Mouse (Mus musculus) myocyte (in vitro differentiated cells): Measurements from ENCODE around the gene Hsd17b14. TPM values are rescaled to one million over a fixed set of nuclear protein-coding genes. Genes with fewer than 3 reads are reported as not detected.

Experiments used
- H3K27me3 ChIP-seq: one replicate; pipeline ENCODE4 v1.6.1; 2011; ENCODE audit not compliant: control insufficient read depth, insufficient read depth, insufficient read length
- H3K36me3 ChIP-seq: one replicate; pipeline ENCODE4 v1.6.1; 2011; ENCODE audit not compliant: control insufficient read depth, insufficient read depth
- H3K4me2 ChIP-seq: one replicate; pipeline ENCODE4 v1.6.1; 2011; ENCODE audit warnings: low read depth, control low read depth
- H3K4me3 ChIP-seq: one replicate; pipeline ENCODE4 v1.5.1; 2011; ENCODE audit warnings: mild to moderate bottlenecking, control low read depth, moderate library complexity
- H3K79me2 ChIP-seq: one replicate; pipeline ENCODE4 v1.6.1; 2011; ENCODE audit not compliant: control insufficient read depth, insufficient read depth
- H3ac ChIP-seq: one replicate; pipeline ENCODE4 v1.6.1; 2011; ENCODE audit not compliant: control insufficient read depth, insufficient read length
- CEBPB ChIP-seq: IDR thresholded peaks from 2 replicates; pipeline ENCODE4 v1.6.1; 2011; ENCODE audit warnings: mild to moderate bottlenecking, moderate library complexity; ENCODE audit not compliant: poor library complexity, insufficient read depth, severe bottlenecking
- E2F4 ChIP-seq: IDR thresholded peaks from one replicate; pipeline ENCODE4 v1.6.1; 2011; ENCODE audit warnings: mild to moderate bottlenecking, control low read depth, moderate library complexity; ENCODE audit not compliant: insufficient read depth
- MAX ChIP-seq: IDR thresholded peaks from one replicate; pipeline ENCODE4 v1.6.1; 2011; ENCODE audit warnings: low read depth, mild to moderate bottlenecking, control low read depth
- MYOD1 ChIP-seq, 3 experiments: IDR thresholded peaks; one replicate each; pipeline ENCODE4 v1.6.1; 2011; ENCODE audit warnings: control low read depth in 2 of 3, low read depth in 2 of 3, mild to moderate bottlenecking in 2 of 3, moderate library complexity in 1 of 3; ENCODE audit not compliant: insufficient read length in 2 of 3, control insufficient read depth in 1 of 3
- MYOG ChIP-seq, 3 experiments: IDR thresholded peaks; one replicate each; pipeline ENCODE4 v1.6.1; 2011; ENCODE audit warnings: control low read depth in 2 of 3, low read depth in 2 of 3, mild to moderate bottlenecking in 2 of 3; ENCODE audit not compliant: insufficient read length in 2 of 3, control insufficient read depth in 1 of 3, insufficient read depth in 1 of 3
- POLR2A ChIP-seq: IDR thresholded peaks from one replicate; pipeline ENCODE4 v1.6.1; 2011; ENCODE audit warnings: low read depth, mild to moderate bottlenecking, control low read depth, moderate library complexity; ENCODE audit not compliant: insufficient read length
- POLR2AphosphoS2 ChIP-seq: IDR thresholded peaks from one replicate; pipeline ENCODE4 v1.6.1; 2011; ENCODE audit warnings: low read depth, control low read depth; ENCODE audit not compliant: insufficient read length
- REST ChIP-seq: IDR thresholded peaks from one replicate; pipeline ENCODE4 v1.6.1; 2011; ENCODE audit warnings: mild to moderate bottlenecking, control low read depth, moderate library complexity; ENCODE audit not compliant: insufficient read depth, insufficient read length
- SRF ChIP-seq: IDR thresholded peaks from one replicate; pipeline ENCODE4 v1.6.1; 2011; ENCODE audit warnings: low read depth; ENCODE audit not compliant: control insufficient read depth, insufficient read length
- TCF12 ChIP-seq: IDR thresholded peaks from one replicate; pipeline ENCODE4 v1.6.1; 2011; ENCODE audit warnings: mild to moderate bottlenecking, control low read depth; ENCODE audit not compliant: poor library complexity, insufficient read depth, severe bottlenecking
- TCF3 ChIP-seq: IDR thresholded peaks from one replicate; pipeline ENCODE4 v1.6.1; 2011; ENCODE audit warnings: low read depth, control low read depth; ENCODE audit not compliant: insufficient read length
- USF1 ChIP-seq: IDR thresholded peaks from one replicate; pipeline ENCODE4 v1.6.1; 2011; ENCODE audit warnings: low read depth, mild to moderate bottlenecking, control low read depth, moderate library complexity
- polyA plus RNA-seq: library from polyadenylated mRNA; unstranded; fragments of >200 nt; fragmentation: generic; extraction: Trizol; gene quantifications from one replicate; pipeline ENCODE4 v1.2.1, GENCODE M21; 2012; ENCODE audit warnings: missing spikeins

The Hsd17b14 gene
- polyA plus RNA-seq, 1 experiment, result 1.9 TPM

GRCm38 (mm10) chr7:45529461-45529860, 25.2 kb upstream of the Hsd17b14 start:
- Histone ChIP-seq H3K79me2 (peaks cover 15% of the 10 kb centered on the region), H3K36me3 (peaks cover 6% of the 10 kb centered on the region), H3ac (no peak overlapping the region), H3K4me3 (no peak overlapping the region), H3K4me2 (peak overlapping the region; percentile 73), H3K27me3 (no peaks in the 10 kb centered on the region)
- TF ChIP-seq E2F4, result no peak
- no peak for TF ChIP-seq MAX
- TF ChIP-seq MYOD1 (IDR thresholded peaks at IDR 0.05; ENCODE audit: control insufficient read depth in 1 of 3, insufficient read length in 2 of 3, low read depth in 2 of 3), result no peak

GRCm38 (mm10) chr7:45530643-45531042, 24.1 kb upstream of the Hsd17b14 start:
- Histone ChIP-seq H3K4me3 (no peak overlapping the region), H3K79me2 (peaks cover 4% of the 10 kb centered on the region)
- TF ChIP-seq SRF (no peak), MYOD1 (IDR thresholded peaks at IDR 0.05; ENCODE audit: control insufficient read depth in 1 of 3, insufficient read length in 2 of 3, low read depth in 2 of 3) (no peak), TCF12 (no peak), TCF3 (no peak), E2F4 (no peak), MAX (no peak), POLR2A (no peak), POLR2AphosphoS2 (no peak), REST (no peak), CEBPB (no peak), MYOG (IDR thresholded peaks at IDR 0.05; ENCODE audit: control insufficient read depth in 1 of 3, insufficient read depth in 1 of 3, insufficient read length in 2 of 3, low read depth in 2 of 3) (no peak), USF1 (no peak)

GRCm38 (mm10) chr7:45535676-45536075, 19.0 kb upstream of the Hsd17b14 start:
- no peaks in the 10 kb centered on the region for H3K27me3 ChIP-seq
- no peak overlapping the region for H3K4me3 ChIP-seq
- TF ChIP-seq SRF (no peak), E2F4 (no peak), CEBPB (no peak), TCF12 (no peak), MYOG (IDR thresholded peaks at IDR 0.05; ENCODE audit: control insufficient read depth in 1 of 3, insufficient read depth in 1 of 3, insufficient read length in 2 of 3, low read depth in 2 of 3) (no peak), POLR2AphosphoS2 (no peak), REST (no peak), POLR2A (no peak), MAX (no peak), MYOD1 (IDR thresholded peaks at IDR 0.05; ENCODE audit: control insufficient read depth in 1 of 3, insufficient read length in 2 of 3, low read depth in 2 of 3) (no peak), TCF3 (no peak), USF1 (no peak)
- no peaks in the 10 kb centered on the region for H3K36me3 ChIP-seq
- H3ac ChIP-seq, result no peak overlapping the region
- no peak overlapping the region for H3K4me2 ChIP-seq
- no peaks in the 10 kb centered on the region for H3K79me2 ChIP-seq

More at GRCm38 (mm10) chr7:45530643-45531042, 24.1 kb upstream of the Hsd17b14 start:
- peak overlapping the region; percentile 73 for H3K4me2 ChIP-seq
- H3ac ChIP-seq, result no peak overlapping the region
- H3K36me3 ChIP-seq, result no peaks in the 10 kb centered on the region
- no peaks in the 10 kb centered on the region for H3K27me3 ChIP-seq

- Histone ChIP-seq H3K4me3 (no peak overlapping the region), H3ac (no peak overlapping the region), H3K79me2 (no peaks in the 10 kb centered on the region), H3K36me3 (no peaks in the 10 kb centered on the region), H3K4me2 (no peak overlapping the region), H3K27me3 (no peaks in the 10 kb centered on the region)
- no peak for TF ChIP-seq CEBPB
- no peak for TF ChIP-seq E2F4
- TF ChIP-seq POLR2AphosphoS2, result no peak
- no peak for TF ChIP-seq MYOD1 (IDR thresholded peaks at IDR 0.05; ENCODE audit: control insufficient read depth in 1 of 3, insufficient read length in 2 of 3, low read depth in 2 of 3)
- TF ChIP-seq REST, result no peak
- TF ChIP-seq TCF12, result no peak
- no peak for TF ChIP-seq MAX
- no peak for TF ChIP-seq MYOG (IDR thresholded peaks at IDR 0.05; ENCODE audit: control insufficient read depth in 1 of 3, insufficient read depth in 1 of 3, insufficient read length in 2 of 3, low read depth in 2 of 3)
- TF ChIP-seq POLR2A, result no peak
Measured at GRCm38 (mm10) chr7:45537602-45538001, 17.1 kb upstream of the Hsd17b14 start.

GRCm38 (mm10) chr7:45538163-45539041, 16.3 kb upstream of the Hsd17b14 start:
- no peak overlapping the region for H3ac ChIP-seq
- no peaks in the 10 kb centered on the region for H3K79me2 ChIP-seq
- H3K4me2 ChIP-seq, result no peak overlapping the region
- no peak overlapping the region for H3K4me3 ChIP-seq
- no peaks in the 10 kb centered on the region for H3K36me3 ChIP-seq
- no peak for TF ChIP-seq TCF3
- no peak for TF ChIP-seq TCF12
- no peaks in the 10 kb centered on the region for H3K27me3 ChIP-seq
